9 mouse cellular contexts compared by ENCODE assay signal in the genomic region with DNA sequence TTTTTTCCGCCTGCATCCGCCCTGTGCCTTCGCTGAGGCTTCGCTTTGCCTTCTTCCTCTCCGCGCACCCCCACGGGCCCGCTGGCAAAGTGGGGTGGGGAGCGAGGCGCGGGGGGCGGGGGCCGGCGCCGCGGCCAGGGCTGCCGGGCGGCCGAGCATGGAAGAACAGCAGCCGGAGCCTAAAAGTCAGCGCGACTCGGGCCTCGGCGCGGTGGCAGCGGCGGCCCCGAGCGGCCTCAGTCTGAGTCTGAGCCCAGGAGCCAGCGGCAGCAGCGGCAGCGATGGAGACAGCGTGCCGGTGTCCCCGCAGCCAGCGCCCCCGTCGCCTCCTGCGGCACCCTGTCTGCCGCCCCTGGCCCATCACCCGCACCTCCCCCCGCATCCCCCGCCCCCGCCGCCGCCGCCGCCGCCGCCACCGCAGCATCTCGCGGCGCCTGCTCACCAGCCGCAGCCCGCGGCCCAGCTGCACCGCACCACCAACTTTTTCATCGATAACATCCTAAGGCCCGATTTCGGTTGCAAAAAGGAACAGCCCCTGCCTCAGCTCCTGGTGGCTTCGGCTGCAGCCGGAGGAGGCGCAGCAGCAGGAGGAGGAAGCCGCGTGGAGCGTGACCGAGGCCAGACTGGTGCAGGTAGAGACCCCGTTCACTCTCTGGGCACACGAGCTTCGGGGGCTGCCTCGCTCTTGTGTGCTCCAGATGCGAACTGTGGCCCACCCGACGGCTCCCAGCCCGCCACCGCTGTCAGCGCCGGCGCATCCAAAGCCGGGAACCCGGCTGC. TPM values are rescaled to one million over a fixed set of nuclear protein-coding genes. Genes with fewer than 3 reads are reported as not detected.
DNase-seq lines count a peak whose midpoint lies in the region; ATAC-seq lines count a peak whose summit lies in the region.
"Had no signal": no experiment of that assay in that cellular context is flagged by ENCODE, and none has a peak within 500 bp of the region (broad histone marks: within the 10 kb centered on the region; RNA-seq: fewer than 3 reads in every experiment).

No protein-coding gene starts in this region.

- DNase-seq in heart, adult 8-10 months (ENCODE audit: low spot score): no peak
- peak; percentile 55 for DNase-seq in R1 (ENCODE audit: low read depth, low spot score)
- DNase-seq in forebrain, embryonic 10.5 days (ENCODE audit: extremely low spot score, low spot score): peak; percentile 55
- peak; percentile 17 for DNase-seq in kidney, postnatal 14 days
- no peak for DNase-seq in yolk sac, embryonic 10.5 days (ENCODE audit: low spot score)
- no peak for DNase-seq in B cell, adult 2 months

- H3K9me3 ChIP-seq in heart, embryonic 14.5 days (ENCODE audit: control insufficient read depth, low read length): no peaks in the 10 kb centered on the region
- H3K9me3 ChIP-seq in forebrain, embryonic 10.5 days: no peaks in the 10 kb centered on the region
- no peaks in the 10 kb centered on the region for H3K9me3 ChIP-seq in neural tube, embryonic 12.5 days

- H3K4me1 ChIP-seq in heart, embryonic 14.5 days (ENCODE audit: control insufficient read depth in 2 of 2, insufficient read depth in 2 of 2, low read length in 2 of 2): peaks cover 0 to 24% of the 10 kb centered on the region in 2 experiments; a peak in 3 of 4 replicates
- H3K4me1 ChIP-seq in forebrain, embryonic 10.5 days: peaks cover 40% of the 10 kb centered on the region
- peaks cover 22% of the 10 kb centered on the region for H3K4me1 ChIP-seq in neural tube, embryonic 12.5 days

- H3K27me3 ChIP-seq in heart, embryonic 14.5 days (ENCODE audit: control insufficient read depth, insufficient read depth, low read length): peaks cover 92% of the 10 kb centered on the region
- H3K27me3 ChIP-seq in forebrain, embryonic 10.5 days (ENCODE audit: poor library complexity, severe bottlenecking): peaks cover 100% of the 10 kb centered on the region
- H3K27me3 ChIP-seq in neural tube, embryonic 12.5 days (replicated peaks): peaks cover 93% of the 10 kb centered on the region

- peak overlapping the region; percentile 27 to 51 for H3K4me3 ChIP-seq in heart, embryonic 14.5 days (ENCODE audit: control insufficient read depth in 1 of 2, insufficient read depth in 1 of 2, low read depth in 1 of 2, low read length in 2 of 2)
- peak overlapping the region; percentile 51 for H3K4me3 ChIP-seq in forebrain, embryonic 10.5 days
- H3K4me3 ChIP-seq in neural tube, embryonic 12.5 days: peak overlapping the region; percentile 41

- H3K4me2 ChIP-seq in heart, embryonic 14.5 days (ENCODE audit: low read length): peak overlapping the region; percentile 88
- H3K4me2 ChIP-seq in neural tube, embryonic 12.5 days (replicated peaks): peak overlapping the region; percentile 69

- under 1% methylated on average over 48 of the region's 83 CpGs for whole genome bisulfite sequencing in heart, embryonic 14.5 days
- under 1% methylated on average over 81 of the region's 83 CpGs for WGBS in forebrain, embryonic 10.5 days
- WGBS in neural tube, embryonic 12.5 days: under 1% methylated on average over 76 of the region's 83 CpGs

- H3K36me3 ChIP-seq in heart, embryonic 14.5 days (ENCODE audit: control insufficient read depth, insufficient read depth, low read length): no peaks in the 10 kb centered on the region
- no peaks in the 10 kb centered on the region for H3K36me3 ChIP-seq in forebrain, embryonic 10.5 days (replicated peaks)
- no peaks in the 10 kb centered on the region for H3K36me3 ChIP-seq in neural tube, embryonic 12.5 days

- peak overlapping the region; percentile 58 for H3K9ac ChIP-seq in heart, embryonic 14.5 days (ENCODE audit: low read length)
- H3K9ac ChIP-seq in neural tube, embryonic 12.5 days: peak overlapping the region; percentile 59

- ATAC-seq in heart, embryonic 14.5 days (ENCODE audit: insufficient number of reproducible peaks, insufficient read depth, low FRiP score, low read depth): no peak
- ATAC-seq in neural tube, embryonic 12.5 days (ENCODE audit: low FRiP score, low read depth): peak; percentile 21; the same call in 1 of the 2 replicates

- H3K27ac ChIP-seq in heart, embryonic 14.5 days (replicated peaks in 1 of 2; ENCODE audit: control insufficient read depth in 1 of 2, insufficient read depth in 1 of 2, low read depth in 2 of 2, low read length in 2 of 2): no peak overlapping the region
- H3K27ac ChIP-seq in forebrain, embryonic 10.5 days: no peak overlapping the region
- H3K27ac ChIP-seq in neural tube, embryonic 12.5 days: no peak overlapping the region

RNA-seq across cellular contexts. Expression of a gene that starts 0.8 kb away (rescaled TPM):
- polyA plus RNA-seq in heart, embryonic 14.5 days (2014; fragmentation: Nextera tagmentation; extraction: Ambion mirVana): not detected in 2 replicates
- total RNA-seq in heart, adult 8-10 months (2022): not detected
- polyA plus RNA-seq in forebrain, embryonic 10.5 days (2016; fragmentation: Nextera tagmentation; extraction: Ambion mirVana): 0.10 TPM in 2 replicates
- 3.9 and 4.2 TPM in 2 replicates for polyA plus RNA-seq in neural tube, embryonic 12.5 days (2016; fragmentation: Nextera tagmentation; extraction: Ambion mirVana)
- total RNA-seq: adrenal gland, adult 18-20 months had no signal

Comparison
In these comparisons a context has a peak if more than half of its experiments do, and no peak if none do; other contexts are left out.
1. DNase-seq: peak in R1 (single experiment), forebrain, embryonic 10.5 days (single experiment) and kidney, postnatal 14 days (single experiment); none in heart, adult 8-10 months (single experiment), yolk sac, embryonic 10.5 days (single experiment) and B cell, adult 2 months (0 of 2).
2. Peak in every context shown above with its lines, with median percentiles within 50 percentile points of each other: H3K4me3 ChIP-seq.